Mouse (Mus musculus) gastrocnemius, postnatal 25 days (tissue): ENCODE measurements around the gene Matn1. TPM values are rescaled to one million over a fixed set of nuclear protein-coding genes. Genes with fewer than 3 reads are reported as not detected.

Experiments
- DNase-seq: peaks from one replicate; pipeline ENCODE4 v3.0.0; 2022
- total RNA-seq, 2 experiments: library from RNA; stranded (reverse); gene quantifications; 1 replicate in 1 of 2; 2 replicates in 1 of 2; pipeline ENCODE4 v1.2.3; 2021

The Matn1 gene
- total RNA-seq, 2 experiments from 2014 or later, result not detected

- no peak for DNase-seq
These were observed 26.6 kb upstream of the Matn1 start for GRCm38 (mm10) chr4:130917564-130917963.

GRCm38 (mm10) chr4:130918805-130919749 is 25.1 kb upstream of the Matn1 start:
- DNase-seq, result no peak

- no peak for DNase-seq
These were observed 24.3 kb upstream of the Matn1 start for GRCm38 (mm10) chr4:130919750-130920356.

- DNase-seq, result peak; percentile 29
These were observed 23.1 kb upstream of the Matn1 start for GRCm38 (mm10) chr4:130920951-130921693.

GRCm38 (mm10) chr4:130921986-130922385 is 22.2 kb upstream of the Matn1 start:
- no peak for DNase-seq

GRCm38 (mm10) chr4:130926274-130926673 is 17.9 kb upstream of the Matn1 start:
- DNase-seq, result no peak

- no peak for DNase-seq
These were observed 16.4 kb upstream of the Matn1 start for GRCm38 (mm10) chr4:130927821-130928220.

- DNase-seq, result no peak
These were observed 1.5 kb upstream of the Matn1 start for GRCm38 (mm10) chr4:130942644-130943043.

- DNase-seq, result no peak
These were observed 594 bp downstream of the Matn1 start for GRCm38 (mm10) chr4:130944779-130945178.

- DNase-seq, result no peak
These were observed 3.0 kb downstream of the Matn1 start for GRCm38 (mm10) chr4:130947094-130947647.

GRCm38 (mm10) chr4:130949821-130950384 is 5.7 kb downstream of the Matn1 start:
- DNase-seq, result no peak

- DNase-seq, result no peak
These were observed 8.3 kb downstream of the Matn1 start for GRCm38 (mm10) chr4:130952531-130952930.

GRCm38 (mm10) chr4:130957156-130957555 is 13.0 kb downstream of the Matn1 start:
- no peak for DNase-seq

- no peak for DNase-seq
These were observed 14.6 kb downstream of the Matn1 start for GRCm38 (mm10) chr4:130958812-130959211.

- no peak for DNase-seq
These were observed 15.5 kb downstream of the Matn1 start for GRCm38 (mm10) chr4:130959678-130960077.

- peak; percentile 31 for DNase-seq
These were observed 16.0 kb downstream of the Matn1 start for GRCm38 (mm10) chr4:130960118-130960734.

GRCm38 (mm10) chr4:130971278-130971677 is 27.1 kb downstream of the Matn1 start:
- DNase-seq, result no peak

GRCm38 (mm10) chr4:130972421-130972829 is 28.2 kb downstream of the Matn1 start:
- no peak for DNase-seq

- no peak for DNase-seq
These were observed 29.4 kb downstream of the Matn1 start for GRCm38 (mm10) chr4:130973332-130974263.

- DNase-seq, result peak; percentile 58
These were observed 34.8 kb downstream of the Matn1 start for GRCm38 (mm10) chr4:130978981-130979380.
